Mouse (Mus musculus): Measurements from ENCODE around the gene Ank3. TPM values are rescaled to one million over a fixed set of nuclear protein-coding genes. Genes with fewer than 3 reads are reported as not detected.
"Not testable (repeated sequence)": the region's sequence is repeated elsewhere in the genome, so short reads cannot be mapped to it uniquely, and the experiment has no call there.

The Ank3 gene
- polyA plus RNA-seq, 1 experiment from 2014 or later = 13.4 TPM

GRCm38 (mm10) chr10:69899788-69900187 is 501.2 kb downstream of the Ank3 start:
- H3K36me3 ChIP-seq (ENCODE audit: control insufficient read depth, insufficient read depth, low read length) = no peaks in the 10 kb centered on the region
- ATAC-seq (replicated peaks; ENCODE audit: low FRiP score) (no peak), DNase-seq (ENCODE audit: low spot score) (no peak)
- 80% methylated on average over 3 of the region's 3 CpGs for WGBS
- H3K9ac ChIP-seq (ENCODE audit: low read depth, low read length) = no peak overlapping the region
- H3K27me3 ChIP-seq (replicated peaks; ENCODE audit: control insufficient read depth, insufficient read depth, low read length) = no peaks in the 10 kb centered on the region
- H3K27ac ChIP-seq (ENCODE audit: low read depth, low read length) = no peak overlapping the region
- H3K4me3 ChIP-seq (ENCODE audit: low read depth, low read length) = no peak overlapping the region
- no peaks in the 10 kb centered on the region for H3K9me3 ChIP-seq (ENCODE audit: control insufficient read depth, low read length)
- no peak overlapping the region for H3K4me2 ChIP-seq
- H3K4me1 ChIP-seq (replicated peaks; ENCODE audit: control insufficient read depth, insufficient read depth, low read length) = 0 out of 2 replicates have a peak, but pooled peaks cover 2% of the 10 kb centered on the region

- WGBS = 78% methylated on average over 6 of the region's 6 CpGs
- no peak overlapping the region for H3K4me2 ChIP-seq
- ATAC-seq (replicated peaks; ENCODE audit: low FRiP score) = no peak
Observed at GRCm38 (mm10) chr10:69902024-69902423, 503.5 kb downstream of the Ank3 start.

GRCm38 (mm10) chr10:69904321-69904720 is 505.7 kb downstream of the Ank3 start:
- WGBS = 33% methylated on average over 10 of the region's 10 CpGs
- Histone ChIP-seq H3K4me1 (replicated peaks; ENCODE audit: control insufficient read depth, insufficient read depth, low read length) (peaks cover 13% of the 10 kb centered on the region), H3K4me3 (ENCODE audit: low read depth, low read length) (no peak overlapping the region), H3K9ac (ENCODE audit: low read depth, low read length) (no peak overlapping the region), H3K9me3 (ENCODE audit: control insufficient read depth, low read length) (no peaks in the 10 kb centered on the region), H3K27ac (ENCODE audit: low read depth, low read length) (no peak overlapping the region), H3K36me3 (ENCODE audit: control insufficient read depth, insufficient read depth, low read length) (no peaks in the 10 kb centered on the region), H3K4me2 (no peak overlapping the region), H3K27me3 (replicated peaks; ENCODE audit: control insufficient read depth, insufficient read depth, low read length) (no peaks in the 10 kb centered on the region)
- no peak for ATAC-seq (replicated peaks; ENCODE audit: low FRiP score)
- no peak for DNase-seq (ENCODE audit: low spot score)

More at GRCm38 (mm10) chr10:69902024-69902423, 503.5 kb downstream of the Ank3 start:
- H3K4me3 ChIP-seq (ENCODE audit: low read depth, low read length) = no peak overlapping the region
- H3K36me3 ChIP-seq (ENCODE audit: control insufficient read depth, insufficient read depth, low read length) = no peaks in the 10 kb centered on the region
- no peak overlapping the region for H3K9ac ChIP-seq (ENCODE audit: low read depth, low read length)
- peaks cover 4% of the 10 kb centered on the region; the same call in 1 of the 2 replicates for H3K4me1 ChIP-seq (replicated peaks; ENCODE audit: control insufficient read depth, insufficient read depth, low read length)
- H3K27me3 ChIP-seq (replicated peaks; ENCODE audit: control insufficient read depth, insufficient read depth, low read length) = no peaks in the 10 kb centered on the region
- no peaks in the 10 kb centered on the region for H3K9me3 ChIP-seq (ENCODE audit: control insufficient read depth, low read length)
- no peak overlapping the region for H3K27ac ChIP-seq (ENCODE audit: low read depth, low read length)
- DNase-seq (ENCODE audit: low spot score) = no peak

- Histone ChIP-seq H3K36me3 (ENCODE audit: control insufficient read depth, insufficient read depth, low read length) (no peaks in the 10 kb centered on the region), H3K4me2 (peak overlapping the region; percentile 44), H3K9ac (ENCODE audit: low read depth, low read length) (peak overlapping the region; percentile 38; the same call in 1 of the 2 replicates), H3K27ac (ENCODE audit: low read depth, low read length) (peak overlapping the region; percentile 47; the same call in 1 of the 2 replicates), H3K4me3 (ENCODE audit: low read depth, low read length) (no peak overlapping the region), H3K4me1 (replicated peaks; ENCODE audit: control insufficient read depth, insufficient read depth, low read length) (peaks cover 19% of the 10 kb centered on the region), H3K9me3 (ENCODE audit: control insufficient read depth, low read length) (no peaks in the 10 kb centered on the region), H3K27me3 (replicated peaks; ENCODE audit: control insufficient read depth, insufficient read depth, low read length) (no peaks in the 10 kb centered on the region)
- WGBS = 47% methylated on average over 12 of the region's 12 CpGs
- ATAC-seq (replicated peaks; ENCODE audit: low FRiP score) (peak; percentile 97), DNase-seq (ENCODE audit: low spot score) (peak; percentile 51)
Observed at GRCm38 (mm10) chr10:69907795-69908764, 509.5 kb downstream of the Ank3 start.

- Histone ChIP-seq H3K4me2 (peak overlapping the region; percentile 15), H3K4me1 (replicated peaks; ENCODE audit: control insufficient read depth, insufficient read depth, low read length) (peaks cover 17% of the 10 kb centered on the region), H3K9ac (ENCODE audit: low read depth, low read length) (no peak overlapping the region; the same call in 1 of the 2 replicates), H3K4me3 (ENCODE audit: low read depth, low read length) (no peak overlapping the region), H3K9me3 (ENCODE audit: control insufficient read depth, low read length) (no peaks in the 10 kb centered on the region), H3K27me3 (replicated peaks; ENCODE audit: control insufficient read depth, insufficient read depth, low read length) (no peaks in the 10 kb centered on the region), H3K36me3 (ENCODE audit: control insufficient read depth, insufficient read depth, low read length) (no peaks in the 10 kb centered on the region), H3K27ac (ENCODE audit: low read depth, low read length) (peak overlapping the region; percentile 58)
- ATAC-seq (replicated peaks; ENCODE audit: low FRiP score) (peak; percentile 27), DNase-seq (ENCODE audit: low spot score) (no peak)
- 60% methylated on average over 4 of the region's 4 CpGs for WGBS
Observed at GRCm38 (mm10) chr10:69909856-69910255, 511.3 kb downstream of the Ank3 start.

GRCm38 (mm10) chr10:69910304-69910703 is 511.7 kb downstream of the Ank3 start:
- peak; percentile 47 for DNase-seq (ENCODE audit: low spot score)
- peaks cover 17% of the 10 kb centered on the region for H3K4me1 ChIP-seq (replicated peaks; ENCODE audit: control insufficient read depth, insufficient read depth, low read length)
- peak overlapping the region; percentile 15 for H3K4me2 ChIP-seq
- peak; percentile 78 for ATAC-seq (replicated peaks; ENCODE audit: low FRiP score)
- H3K27me3 ChIP-seq (replicated peaks; ENCODE audit: control insufficient read depth, insufficient read depth, low read length); H3K9me3 ChIP-seq (ENCODE audit: control insufficient read depth, low read length); H3K36me3 ChIP-seq (ENCODE audit: control insufficient read depth, insufficient read depth, low read length); H3K9ac ChIP-seq (ENCODE audit: low read depth, low read length); H3K4me3 ChIP-seq (ENCODE audit: low read depth, low read length): not testable (repeated sequence)
- H3K27ac ChIP-seq (ENCODE audit: low read depth, low read length) = peak overlapping the region; percentile 58
- WGBS = 3% methylated on average over 4 of the region's 6 CpGs

- H3K27ac ChIP-seq (ENCODE audit: low read depth, low read length); ATAC-seq (replicated peaks; ENCODE audit: low FRiP score); H3K9me3 ChIP-seq (ENCODE audit: control insufficient read depth, low read length); DNase-seq (ENCODE audit: low spot score); H3K36me3 ChIP-seq (ENCODE audit: control insufficient read depth, insufficient read depth, low read length); H3K9ac ChIP-seq (ENCODE audit: low read depth, low read length); H3K4me3 ChIP-seq (ENCODE audit: low read depth, low read length); H3K27me3 ChIP-seq (replicated peaks; ENCODE audit: control insufficient read depth, insufficient read depth, low read length): not testable (repeated sequence)
- WGBS = 29% methylated on average over 5 of the region's 7 CpGs
- H3K4me2 ChIP-seq = peak overlapping the region; percentile 55
- H3K4me1 ChIP-seq (replicated peaks; ENCODE audit: control insufficient read depth, insufficient read depth, low read length) = peaks cover 17% of the 10 kb centered on the region
Observed at GRCm38 (mm10) chr10:69910726-69911125, 512.2 kb downstream of the Ank3 start.

- 71% methylated on average over 3 of the region's 3 CpGs for WGBS
- Histone ChIP-seq H3K4me2 (no peak overlapping the region), H3K9me3 (ENCODE audit: control insufficient read depth, low read length) (no peaks in the 10 kb centered on the region), H3K36me3 (ENCODE audit: control insufficient read depth, insufficient read depth, low read length) (no peaks in the 10 kb centered on the region), H3K9ac (ENCODE audit: low read depth, low read length) (no peak overlapping the region), H3K4me1 (replicated peaks; ENCODE audit: control insufficient read depth, insufficient read depth, low read length) (no peaks in the 10 kb centered on the region; the same call in 1 of the 2 replicates), H3K4me3 (ENCODE audit: low read depth, low read length) (no peak overlapping the region), H3K27ac (ENCODE audit: low read depth, low read length) (no peak overlapping the region), H3K27me3 (replicated peaks; ENCODE audit: control insufficient read depth, insufficient read depth, low read length) (no peaks in the 10 kb centered on the region)
- ATAC-seq (replicated peaks; ENCODE audit: low FRiP score) (no peak), DNase-seq (ENCODE audit: low spot score) (no peak)
Observed at GRCm38 (mm10) chr10:69915566-69915965, 517.0 kb downstream of the Ank3 start.

Data from liver, embryonic 11.5 days (tissue).